Mouse (Mus musculus): ENCODE measurements around the gene Huwe1.

DNA sequence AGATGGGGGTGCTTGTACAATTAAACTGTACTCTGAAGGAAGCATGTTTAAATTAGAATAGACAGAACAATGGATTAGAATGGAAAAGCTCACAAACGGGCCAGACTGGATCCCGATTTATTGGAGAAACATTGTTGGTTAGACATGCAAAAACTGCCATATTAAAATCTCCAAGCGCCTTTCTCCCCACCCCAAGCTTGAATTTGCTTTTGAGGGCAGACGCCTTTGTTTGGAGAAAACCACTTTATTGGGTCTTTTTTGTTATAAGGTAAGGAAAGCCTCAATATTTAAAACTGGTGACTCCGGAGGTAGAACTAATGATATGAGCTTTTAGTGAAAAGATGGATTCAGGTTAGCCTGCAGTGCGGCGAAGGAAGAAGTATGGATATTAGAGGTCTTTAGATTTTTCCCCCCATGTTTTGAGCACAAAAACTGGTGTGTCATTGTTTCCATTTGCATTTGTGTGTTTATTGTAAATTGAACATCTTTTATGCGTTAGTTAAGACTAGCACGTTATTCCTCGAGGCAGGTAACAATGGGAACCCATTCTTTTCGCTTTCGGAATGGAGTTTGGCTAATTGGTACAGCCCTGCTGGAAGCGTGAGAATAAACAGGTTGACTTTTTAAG lies 1.8 kb downstream of the Huwe1 start:
- no peak for TF ChIP-seq CTCF (IDR thresholded peaks at IDR 0.05; ENCODE audit: control insufficient read depth, insufficient read depth, insufficient read length)
- no peak for TF ChIP-seq MYOG (IDR thresholded peaks at IDR 0.05; ENCODE audit: control insufficient read depth, extremely low read depth, insufficient read length)
- no peak for TF ChIP-seq MAX (IDR thresholded peaks at IDR 0.05)
- TF ChIP-seq USF1 (IDR thresholded peaks at IDR 0.05; ENCODE audit: low read depth), result no peak
- TF ChIP-seq MYOD1 (IDR thresholded peaks at IDR 0.05; ENCODE audit: control insufficient read depth, insufficient read length, low read depth), result no peak
- TF ChIP-seq CEBPB (IDR thresholded peaks at IDR 0.05; ENCODE audit: low read depth), result no peak
- no peak for TF ChIP-seq FOSL1 (IDR thresholded peaks at IDR 0.05; ENCODE audit: insufficient read depth, low read length, poor library complexity, severe bottlenecking)
